Mouse (Mus musculus) brain, embryonic 14.5 days (tissue): ENCODE results near the gene Usp17ld. TPM values are rescaled to one million over a fixed set of nuclear protein-coding genes. Genes with fewer than 3 reads are reported as not detected.
"Not testable (repeated sequence)": the region's sequence is repeated elsewhere in the genome, so short reads cannot be mapped to it uniquely, and the experiment has no call there.

Experiments used
- DNase-seq: peaks from one replicate; pipeline ENCODE4 v3.0.0-alpha.2; 2011; ENCODE audit warnings: low read depth
- CTCF ChIP-seq: fragments of 200-500 bp; IDR thresholded peaks from 2 replicates; pipeline ENCODE4 v1.5.1; 2012; ENCODE audit warnings: inconsistent platforms, mild to moderate bottlenecking, moderate library complexity, borderline replicate concordance; ENCODE audit not compliant: insufficient read depth, insufficient read length; ENCODE audit errors: extremely low read depth
- POLR2A ChIP-seq: fragments of 200-500 bp; IDR thresholded peaks from 2 replicates; pipeline ENCODE4 v1.6.1; 2012; ENCODE audit warnings: mild to moderate bottlenecking, inconsistent platforms, borderline replicate concordance; ENCODE audit not compliant: poor library complexity, insufficient read depth, insufficient read length, severe bottlenecking; ENCODE audit errors: extremely low read depth
- polyA plus RNA-seq: library from polyadenylated mRNA; depleted of rRNA; stranded (reverse); fragments of >200 nt; gene quantifications from 2 replicates; pipeline ENCODE4 v1.2.3, GENCODE M21; 2012; rRNA removed

Usp17ld gene
- polyA plus RNA-seq, result not detected in 2 replicates

DNA sequence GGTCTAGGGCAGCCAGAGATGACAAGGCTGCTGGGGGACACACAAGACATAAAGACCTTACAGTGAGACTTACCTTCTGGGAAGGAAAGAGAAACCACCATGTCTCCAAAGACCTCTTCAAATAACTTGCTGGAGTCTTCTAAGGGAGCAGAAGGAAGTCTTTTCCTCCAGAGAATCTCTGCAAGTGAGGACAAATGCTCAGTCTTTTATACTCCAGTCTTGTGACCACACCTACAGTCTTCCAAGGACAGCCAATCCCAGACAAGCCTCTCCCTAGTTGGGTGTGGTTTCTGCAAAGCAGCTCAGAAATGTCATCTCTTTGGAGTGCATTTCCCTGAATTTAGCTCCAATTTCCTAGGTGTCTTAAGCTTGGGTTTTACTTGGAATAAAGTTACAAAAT lies at the start of gene Usp17ld:
Usp17ld (minus strand) TSS at position 101 of the 400 bp plus-strand sequence.
- DNase-seq, result not testable (repeated sequence)

- no peak for DNase-seq
- no peak for TF ChIP-seq POLR2A
- no peak for TF ChIP-seq CTCF
Measured at GRCm38 (mm10) chr7:103216696-103217095, 35.6 kb downstream of the Usp17ld start, which contains the start of gene Olfr594. Olfr594 (plus strand) TSS chr7:103216996.

DNA sequence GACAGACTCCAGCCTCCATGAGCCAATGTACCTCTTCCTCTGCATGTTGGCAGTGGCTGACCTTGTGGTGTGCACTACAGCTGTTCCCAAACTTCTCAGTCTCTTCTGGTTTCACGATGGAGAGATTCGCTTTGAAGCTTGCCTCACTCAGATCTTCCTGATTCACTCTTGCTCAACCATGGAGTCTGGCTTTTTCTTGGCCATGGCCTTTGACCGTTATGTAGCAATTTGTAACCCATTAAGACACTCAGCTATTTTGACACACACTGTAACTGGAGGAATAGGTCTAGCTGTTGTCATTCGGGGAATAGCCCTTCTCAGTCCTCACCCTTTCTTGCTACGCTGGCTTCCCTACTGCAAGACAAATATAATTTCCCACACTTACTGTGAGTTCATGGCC lies 40.3 kb downstream of the Usp17ld start:
- not testable (repeated sequence) for DNase-seq

DNA sequence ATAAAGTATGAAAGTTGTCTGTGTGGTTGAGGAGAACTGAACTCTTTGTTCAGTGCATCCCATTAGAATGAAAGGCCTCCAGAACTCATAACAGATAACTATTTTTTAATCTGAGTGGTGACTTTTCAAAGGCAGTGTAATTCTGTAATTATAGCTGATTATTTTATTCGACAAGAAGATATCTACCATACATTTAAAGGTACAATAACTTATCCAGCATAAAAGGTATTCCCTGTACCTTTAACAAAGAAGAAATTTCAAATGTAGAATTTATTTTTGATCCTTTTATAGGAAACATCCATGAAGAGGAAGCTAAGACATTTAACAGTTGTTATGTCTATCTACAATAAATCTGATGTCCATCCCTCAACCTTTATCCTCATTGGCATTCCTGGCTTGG lies 40.7 kb downstream of the Usp17ld start, which contains the start of gene Olfr593:
Olfr593 (plus strand) TSS at position 301 of the 400 bp plus-strand sequence.
- DNase-seq, result no peak
- TF ChIP-seq POLR2A (no peak), CTCF (no peak)

Other genes starting within 250 kb of the Usp17ld start
- not detected in 2 replicates for gene Olfr582, start 214.5 kb downstream of the Usp17ld start, polyA plus RNA-seq
- not detected in 2 replicates for gene Olfr583, start 201.2 kb downstream of the Usp17ld start, polyA plus RNA-seq
- gene Olfr584, start 170.6 kb downstream of the Usp17ld start, polyA plus RNA-seq, result not detected in 2 replicates
- not detected in 2 replicates for gene Olfr585, start 154.8 kb downstream of the Usp17ld start, polyA plus RNA-seq
- gene Olfr586, start 126.9 kb downstream of the Usp17ld start, polyA plus RNA-seq, result not detected in 2 replicates
- gene Olfr588-ps1, start 111.6 kb downstream of the Usp17ld start, polyA plus RNA-seq, result not detected in 2 replicates
- gene Olfr589, start 96.1 kb downstream of the Usp17ld start, polyA plus RNA-seq, result not detected in 2 replicates
- gene Olfr591, start 74.2 kb downstream of the Usp17ld start, polyA plus RNA-seq, result not detected in 2 replicates
- not detected in 2 replicates for gene Olfr592, start 67.7 kb downstream of the Usp17ld start, polyA plus RNA-seq
- not detected in 2 replicates for gene Olfr593, start 40.6 kb downstream of the Usp17ld start, polyA plus RNA-seq
- gene Olfr594, start 35.5 kb downstream of the Usp17ld start, polyA plus RNA-seq, result not detected in 2 replicates
- not detected in 2 replicates for gene Olfr596, start 53.1 kb upstream of the Usp17ld start, polyA plus RNA-seq
- not detected in 2 replicates for gene Olfr597, start 63.8 kb upstream of the Usp17ld start, polyA plus RNA-seq
- not detected in 2 replicates for gene Olfr598, start 71.1 kb upstream of the Usp17ld start, polyA plus RNA-seq
- not detected in 2 replicates for gene Olfr599, start 83.4 kb upstream of the Usp17ld start, polyA plus RNA-seq
- gene Olfr600, start 97.2 kb upstream of the Usp17ld start, polyA plus RNA-seq, result not detected in 2 replicates
- not detected in 2 replicates for gene Olfr601, start 110.2 kb upstream of the Usp17ld start, polyA plus RNA-seq
- not detected in 2 replicates for gene Olfr603, start 133.7 kb upstream of the Usp17ld start, polyA plus RNA-seq
- gene Usp17lc, start 162.6 kb upstream of the Usp17ld start, polyA plus RNA-seq, result not detected in 2 replicates
- not detected in 2 replicates for gene Olfr605, start 192.9 kb upstream of the Usp17ld start, polyA plus RNA-seq
- gene Olfr606, start 196.5 kb upstream of the Usp17ld start, polyA plus RNA-seq, result not detected in 2 replicates
- not detected in 2 replicates for gene Olfr607, start 211.6 kb upstream of the Usp17ld start, polyA plus RNA-seq
- gene Olfr608, start 217.4 kb upstream of the Usp17ld start, polyA plus RNA-seq, result not detected in 2 replicates
- not detected in 2 replicates for gene Olfr609, start 245.6 kb upstream of the Usp17ld start, polyA plus RNA-seq